Comparison of ENCODE assay signal across 9 mouse cellular contexts in genomic region chr11:58643350-58643749, GRCm38 (mm10). TPM values are rescaled to one million over a fixed set of nuclear protein-coding genes. Genes with fewer than 3 reads are reported as not detected.
A peak's percentile ranks its signal among the peaks of the same experiment; 100 is the strongest.
DNase-seq lines count a peak whose midpoint lies in the region; ATAC-seq and TF ChIP-seq lines count a peak whose summit lies in the region.
"Had no signal": no experiment of that assay in that cellular context is flagged by ENCODE, and none has a peak within 500 bp of the region (broad histone marks: within the 10 kb centered on the region; RNA-seq: fewer than 3 reads in every experiment).

No protein-coding gene starts in this region.

- no peak overlapping the region for H3K4me2 ChIP-seq in hindbrain, embryonic 14.5 days (replicated peaks)
- no peak overlapping the region for H3K4me2 ChIP-seq in hindbrain, embryonic 16.5 days (ENCODE audit: low read length)
- H3K4me2 ChIP-seq in CH12.LX (ENCODE audit: insufficient read depth, low read depth, poor library complexity, severe bottlenecking): no peak overlapping the region
- H3K4me2 ChIP-seq in liver, embryonic 12.5 days: peak overlapping the region; percentile 83

- peak; percentile 86 to 92 for TF ChIP-seq CTCF in CH12.LX (conservative IDR thresholded peaks at IDR 0.05 in 1 of 2, IDR thresholded peaks at IDR 0.05 in 1 of 2; ENCODE audit: low read depth in 2 of 2, low read length in 2 of 2)
- peak; percentile 83; the same call in 1 of the 2 replicates for TF ChIP-seq CTCF in small intestine, adult 2 months (IDR thresholded peaks at IDR 0.05; ENCODE audit: extremely low read depth, insufficient read length, insufficient replicate concordance, low read depth, low read length)

- TF ChIP-seq EP300 in CH12.LX (IDR thresholded peaks at IDR 0.05; ENCODE audit: low read length): no peak

- no peak for TF ChIP-seq POLR2A in CH12.LX (IDR thresholded peaks at IDR 0.05; ENCODE audit: low read depth, low read length)
- TF ChIP-seq POLR2A in small intestine, adult 2 months (IDR thresholded peaks at IDR 0.05; ENCODE audit: low read depth, low read length): no peak

- H3K9ac ChIP-seq in hindbrain, embryonic 14.5 days: no peak overlapping the region
- no peak overlapping the region for H3K9ac ChIP-seq in hindbrain, embryonic 16.5 days (ENCODE audit: low read depth, low read length)
- no peak overlapping the region for H3K9ac ChIP-seq in CH12.LX (ENCODE audit: insufficient read depth, low read depth)
- H3K9ac ChIP-seq in liver, embryonic 12.5 days: peak overlapping the region; percentile 95; the same call in 1 of the 2 replicates

- peaks cover 14% of the 10 kb centered on the region; the same call in 1 of the 2 replicates for H3K27me3 ChIP-seq in hindbrain, embryonic 14.5 days (ENCODE audit: control insufficient read depth, insufficient read depth, low read length)
- H3K27me3 ChIP-seq in hindbrain, embryonic 16.5 days (replicated peaks; ENCODE audit: control insufficient read depth, insufficient read depth, low read length): peaks cover 5% of the 10 kb centered on the region; the same call in 1 of the 2 replicates
- peaks cover 83% of the 10 kb centered on the region for H3K27me3 ChIP-seq in CH12.LX (replicated peaks)
- H3K27me3 ChIP-seq in liver, embryonic 12.5 days (replicated peaks): 0 out of 2 replicates have a peak, but pooled peaks cover 10% of the 10 kb centered on the region
- peaks cover 6% of the 10 kb centered on the region for H3K27me3 ChIP-seq in small intestine, adult 2 months (ENCODE audit: control insufficient read depth, insufficient read depth, low read length)

- no peak for ATAC-seq in hindbrain, embryonic 14.5 days (ENCODE audit: low FRiP score)
- ATAC-seq in hindbrain, embryonic 16.5 days: no peak
- ATAC-seq in liver, embryonic 12.5 days: no peak

- peak; percentile 63 for TF ChIP-seq RAD21 in CH12.LX (IDR thresholded peaks at IDR 0.05; ENCODE audit: low read depth, low read length)

- dilution Hi-C loops in CH12.LX (cut with MboI; ENCODE audit: extremely low pct_ligation_motif_present, extremely low pct_unique_long_range_greater_than_20kb, low sequenced_read_pairs): no loop called here

- H3K27ac ChIP-seq in hindbrain, embryonic 14.5 days: no peak overlapping the region
- no peak overlapping the region for H3K27ac ChIP-seq in hindbrain, embryonic 16.5 days (ENCODE audit: low read depth, low read length)
- no peak overlapping the region for H3K27ac ChIP-seq in CH12.LX (ENCODE audit: insufficient read depth, low read depth)
- H3K27ac ChIP-seq in liver, embryonic 12.5 days: peak overlapping the region; percentile 99
- H3K27ac ChIP-seq in small intestine, adult 2 months (ENCODE audit: insufficient read depth, low read depth, low read length): no peak overlapping the region

- in situ Hi-C loops in CH12.LX (cut with MboI; ENCODE audit: low pct_ligation_motif_present, low pct_unique_long_range_greater_than_20kb, low sequenced_read_pairs): loop anchor here (25.0 kb wide), 1 partner anchor 706 kb away; no protein-coding TSS in a partner anchor

- H3K9me3 ChIP-seq in hindbrain, embryonic 14.5 days (ENCODE audit: control insufficient read depth, low read length): no peaks in the 10 kb centered on the region
- no peaks in the 10 kb centered on the region for H3K9me3 ChIP-seq in hindbrain, embryonic 16.5 days (ENCODE audit: control insufficient read depth, low read length)
- no peaks in the 10 kb centered on the region for H3K9me3 ChIP-seq in CH12.LX (replicated peaks; ENCODE audit: low read length)
- H3K9me3 ChIP-seq in liver, embryonic 12.5 days (replicated peaks): no peaks in the 10 kb centered on the region

- no peak overlapping the region for H3K4me3 ChIP-seq in hindbrain, embryonic 14.5 days (replicated peaks; ENCODE audit: low read length)
- no peak overlapping the region for H3K4me3 ChIP-seq in hindbrain, embryonic 16.5 days (ENCODE audit: low read length)
- H3K4me3 ChIP-seq in CH12.LX (replicated peaks in 1 of 3; ENCODE audit: low read depth in 2 of 3, low read length in 2 of 3, poor library complexity in 1 of 3): no peak overlapping the region
- H3K4me3 ChIP-seq in liver, embryonic 12.5 days: peak overlapping the region; percentile 48
- no peak overlapping the region for H3K4me3 ChIP-seq in small intestine, adult 2 months (ENCODE audit: low read depth, low read length)

- WGBS in hindbrain, embryonic 14.5 days: 37% methylated on average over 6 of the region's 6 CpGs
- WGBS in hindbrain, embryonic 16.5 days: 37% methylated on average over 6 of the region's 6 CpGs
- WGBS in liver, embryonic 12.5 days (ENCODE audit: insufficient replicate concordance): 22% methylated on average over 6 of the region's 6 CpGs
- 16% methylated on average over 6 of the region's 6 CpGs for WGBS in small intestine, adult 2 months

- H3K79me2 ChIP-seq in CH12.LX (replicated peaks; ENCODE audit: control insufficient read depth, extremely low read depth, insufficient read depth, poor library complexity, severe bottlenecking): no peaks in the 10 kb centered on the region

- no peaks in the 10 kb centered on the region for H3K36me3 ChIP-seq in hindbrain, embryonic 14.5 days (replicated peaks; ENCODE audit: control insufficient read depth, insufficient read depth)
- H3K36me3 ChIP-seq in hindbrain, embryonic 16.5 days (ENCODE audit: control insufficient read depth, insufficient read depth, low read length): no peaks in the 10 kb centered on the region
- no peaks in the 10 kb centered on the region for H3K36me3 ChIP-seq in CH12.LX (replicated peaks in 1 of 2; ENCODE audit: control insufficient read depth in 1 of 2, insufficient read depth in 1 of 2, low read length in 1 of 2)
- H3K36me3 ChIP-seq in liver, embryonic 12.5 days: peaks cover 54% of the 10 kb centered on the region
- no peaks in the 10 kb centered on the region for H3K36me3 ChIP-seq in small intestine, adult 2 months (ENCODE audit: control insufficient read depth, insufficient read depth, low read length)

- DNase-seq in hindbrain, embryonic 14.5 days (ENCODE audit: low spot score): peak; percentile 40
- DNase-seq in CH12.LX (ENCODE audit: extremely low read depth) (peak; percentile 80), WW6 (ENCODE audit: low read depth, low spot score) (peak; percentile 49)
- DNase-seq in frontal cortex, adult 2 months (ENCODE audit: extremely low spot score in 1 of 2, low spot score in 1 of 2): peak; percentile 7 to 40
- DNase-seq in ovary, postnatal 10 days (ENCODE audit: low spot score): no peak

- peaks cover 8% of the 10 kb centered on the region for H3K4me1 ChIP-seq in hindbrain, embryonic 14.5 days (replicated peaks; ENCODE audit: control insufficient read depth, insufficient read depth, low read length)
- H3K4me1 ChIP-seq in hindbrain, embryonic 16.5 days (ENCODE audit: control insufficient read depth, insufficient read depth, low read depth, low read length): peaks cover 5% of the 10 kb centered on the region
- H3K4me1 ChIP-seq in CH12.LX (ENCODE audit: control insufficient read depth in 1 of 2, insufficient read depth in 2 of 2): peaks cover 2 to 4% of the 10 kb centered on the region in 2 experiments; a peak in 3 of 4 replicates
- H3K4me1 ChIP-seq in liver, embryonic 12.5 days: peaks cover 48% of the 10 kb centered on the region
- H3K4me1 ChIP-seq in small intestine, adult 2 months (ENCODE audit: control insufficient read depth, insufficient read depth, insufficient read length, low read length): peaks cover 6% of the 10 kb centered on the region

RNA-seq across cellular contexts. Expression of gene Trim58, which starts 3.1 kb away (rescaled TPM):
- 0.20 TPM in 1 of 2 replicates, not detected in the other for polyA plus RNA-seq in hindbrain, embryonic 14.5 days (2014; fragmentation: Nextera tagmentation; extraction: Ambion mirVana)
- 0.20 and 0.25 TPM in 2 replicates for polyA plus RNA-seq in hindbrain, embryonic 16.5 days (2015; fragmentation: Nextera tagmentation; extraction: Ambion mirVana)
- total RNA-seq in CH12.LX (2012; rRNA removed) (not detected in 2 replicates), CH12.LX (2014; rRNA removed) (not detected in 2 replicates)
- not detected in 2 replicates for polyA plus RNA-seq in CH12.LX (2012; ENCODE audit: insufficient read length, low read depth)
- 0.08 and 0.12 TPM in 2 replicates for polyA plus RNA-seq in frontal cortex, adult 2 months (2012; rRNA removed)
- polyA plus RNA-seq in liver, embryonic 12.5 days (2016; fragmentation: Nextera tagmentation; extraction: Ambion mirVana): 9.2 and 10.1 TPM in 2 replicates
- polyA plus RNA-seq in small intestine, adult 2 months (2012; rRNA removed): 0.05 TPM in 1 of 2 replicates, not detected in the other
- polyA plus RNA-seq: heart, embryonic 14.5 days had no signal

RNA-seq across cellular contexts. Expression of gene Olfr323, which starts 13.0 kb away (rescaled TPM):
- not detected in 2 replicates for polyA plus RNA-seq in hindbrain, embryonic 14.5 days (2014; fragmentation: Nextera tagmentation; extraction: Ambion mirVana)
- polyA plus RNA-seq in hindbrain, embryonic 16.5 days (2015; fragmentation: Nextera tagmentation; extraction: Ambion mirVana): not detected in 2 replicates
- total RNA-seq in CH12.LX (2012; rRNA removed): not detected in 2 replicates
- not detected in 2 replicates for total RNA-seq in CH12.LX (2014; rRNA removed)
- not detected in 2 replicates for polyA plus RNA-seq in CH12.LX (2012; ENCODE audit: insufficient read length, low read depth)
- polyA plus RNA-seq in frontal cortex, adult 2 months (2012; rRNA removed): not detected in 2 replicates
- not detected in 2 replicates for polyA plus RNA-seq in liver, embryonic 12.5 days (2016; fragmentation: Nextera tagmentation; extraction: Ambion mirVana)
- not detected in 2 replicates for polyA plus RNA-seq in small intestine, adult 2 months (2012; rRNA removed)
- polyA plus RNA-seq: heart, embryonic 14.5 days had no signal

RNA-seq across cellular contexts. Expression of gene Olfr322, which starts 15.2 kb away (rescaled TPM):
- polyA plus RNA-seq in hindbrain, embryonic 14.5 days (2014; fragmentation: Nextera tagmentation; extraction: Ambion mirVana): not detected in 2 replicates
- not detected in 2 replicates for polyA plus RNA-seq in hindbrain, embryonic 16.5 days (2015; fragmentation: Nextera tagmentation; extraction: Ambion mirVana)
- not detected in 2 replicates for total RNA-seq in CH12.LX (2012; rRNA removed)
- total RNA-seq in CH12.LX (2014; rRNA removed): not detected in 2 replicates
- not detected in 2 replicates for polyA plus RNA-seq in CH12.LX (2012; ENCODE audit: insufficient read length, low read depth)
- polyA plus RNA-seq in frontal cortex, adult 2 months (2012; rRNA removed): not detected in 2 replicates
- polyA plus RNA-seq in liver, embryonic 12.5 days (2016; fragmentation: Nextera tagmentation; extraction: Ambion mirVana): not detected in 2 replicates
- not detected in 2 replicates for polyA plus RNA-seq in small intestine, adult 2 months (2012; rRNA removed)
- polyA plus RNA-seq: heart, embryonic 14.5 days had no signal

RNA-seq across cellular contexts. Expression of gene 2210407C18Rik, which starts 27.5 kb away (rescaled TPM):
- polyA plus RNA-seq in hindbrain, embryonic 14.5 days (2014; fragmentation: Nextera tagmentation; extraction: Ambion mirVana): not detected in 2 replicates
- not detected in 2 replicates for polyA plus RNA-seq in hindbrain, embryonic 16.5 days (2015; fragmentation: Nextera tagmentation; extraction: Ambion mirVana)
- total RNA-seq in CH12.LX (2012; rRNA removed): not detected in 2 replicates
- total RNA-seq in CH12.LX (2014; rRNA removed): not detected in 2 replicates
- polyA plus RNA-seq in CH12.LX (2012; ENCODE audit: insufficient read length, low read depth): not detected in 2 replicates
- not detected in 2 replicates for polyA plus RNA-seq in frontal cortex, adult 2 months (2012; rRNA removed)
- polyA plus RNA-seq in liver, embryonic 12.5 days (2016; fragmentation: Nextera tagmentation; extraction: Ambion mirVana): not detected in 2 replicates
- 32.8 and 181 TPM in 2 replicates for polyA plus RNA-seq in small intestine, adult 2 months (2012; rRNA removed)
- polyA plus RNA-seq: heart, embryonic 14.5 days had no signal

RNA-seq across cellular contexts. Expression of gene Olfr320, which starts 37.5 kb away (rescaled TPM):
- polyA plus RNA-seq in hindbrain, embryonic 14.5 days (2014; fragmentation: Nextera tagmentation; extraction: Ambion mirVana): not detected in 2 replicates
- not detected in 2 replicates for polyA plus RNA-seq in hindbrain, embryonic 16.5 days (2015; fragmentation: Nextera tagmentation; extraction: Ambion mirVana)
- total RNA-seq in CH12.LX (2012; rRNA removed) (not detected in 2 replicates), CH12.LX (2014; rRNA removed) (not detected in 2 replicates)
- not detected in 2 replicates for polyA plus RNA-seq in CH12.LX (2012; ENCODE audit: insufficient read length, low read depth)
- not detected in 2 replicates for polyA plus RNA-seq in frontal cortex, adult 2 months (2012; rRNA removed)
- not detected in 2 replicates for polyA plus RNA-seq in liver, embryonic 12.5 days (2016; fragmentation: Nextera tagmentation; extraction: Ambion mirVana)
- not detected in 2 replicates for polyA plus RNA-seq in small intestine, adult 2 months (2012; rRNA removed)
- polyA plus RNA-seq: heart, embryonic 14.5 days had no signal
